Mouse (Mus musculus) megakaryocyte-erythroid progenitor cell, adult 5-6 weeks (primary cell): ENCODE results near the gene Natd1. TPM values are rescaled to one million over a fixed set of nuclear protein-coding genes. Genes with fewer than 3 reads are reported as not detected.

Experiments used
- ATAC-seq: replicated peaks from 2 replicates; pipeline ENCODE4 v1.8.0; 2016; ENCODE audit warnings: mild to moderate bottlenecking, inconsistent platforms; ENCODE audit not compliant: severe bottlenecking, poor library complexity, low FRiP score, low TSS enrichment
- total RNA-seq, 2 experiments: library from RNA; stranded (forward) in 1 of 2; stranded (reverse) in 1 of 2; fragments of 200-1000, 215-1000 nt in 1 of 2; fragments of >200 nt in 1 of 2; fragmentation: Nextera tagmentation in 1 of 2; gene quantifications; 2 replicates each; pipeline ENCODE4 v1.2.3; 2014 to 2017

Natd1 gene
- total RNA-seq, 2 experiments from 2014 or later, result 2.2 to 5.8 TPM

DNA sequence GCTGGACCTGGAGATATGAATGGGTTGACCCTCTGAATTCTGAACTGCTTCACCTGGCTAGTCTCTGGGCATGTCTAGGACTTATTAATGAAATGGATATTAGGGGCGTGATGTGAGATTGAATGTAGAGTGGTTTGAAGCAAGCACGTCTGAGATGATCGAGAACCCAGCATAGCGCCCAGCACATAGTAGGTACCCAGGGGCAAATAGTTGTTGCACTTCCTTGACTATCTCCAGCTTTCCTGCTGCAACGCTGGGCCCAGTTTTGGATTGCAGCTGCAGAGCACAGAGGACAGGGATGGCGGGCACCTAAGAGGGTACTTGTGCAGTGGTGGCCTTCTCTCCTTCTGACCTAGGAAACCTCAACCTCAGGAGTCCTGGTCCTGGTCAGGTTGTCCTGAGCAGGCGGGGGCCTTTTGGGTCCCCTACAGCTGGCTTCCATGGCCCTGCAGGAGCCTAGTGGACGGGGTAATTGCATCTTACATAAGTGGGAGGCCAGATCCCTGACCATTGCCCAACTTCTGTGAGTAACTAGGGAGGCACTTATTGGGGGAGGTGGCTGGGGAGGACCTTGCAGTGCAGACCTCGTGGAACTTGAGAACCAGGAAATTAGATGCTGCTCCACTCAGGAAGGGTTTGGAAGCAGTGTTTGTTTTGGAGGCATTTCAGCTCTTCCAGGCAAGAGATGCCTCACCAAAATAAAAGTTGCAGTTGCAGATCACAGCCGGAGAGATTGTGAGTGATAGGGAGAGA is 18.8 kb upstream of the Natd1 start:
- ATAC-seq, result no peak

DNA sequence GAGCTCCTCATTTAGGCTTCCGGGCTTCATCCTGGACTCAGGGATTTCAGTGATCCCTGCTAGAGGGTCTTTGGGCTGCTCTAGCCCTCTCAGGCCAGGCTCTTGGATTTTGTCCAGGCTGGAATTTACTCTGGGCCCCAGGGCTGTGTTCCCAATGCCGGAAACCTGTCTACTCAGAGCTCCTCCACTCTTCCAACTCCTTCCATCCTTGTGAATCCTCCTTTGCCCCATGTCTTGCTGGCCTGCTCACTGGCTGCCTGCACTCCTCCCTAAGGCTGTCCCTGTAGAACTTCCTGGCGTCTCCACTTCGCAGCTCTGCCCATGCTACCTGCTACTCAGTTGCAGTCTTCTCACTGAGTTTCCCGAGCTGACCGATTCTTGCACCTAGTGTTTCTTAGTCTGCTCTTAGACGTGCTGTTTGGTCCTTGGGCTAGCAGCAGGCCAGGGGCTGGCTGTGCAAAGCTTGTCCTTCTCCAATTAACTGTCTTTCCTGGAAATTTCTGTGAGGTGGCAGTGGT is 18.0 kb upstream of the Natd1 start:
- no peak for ATAC-seq

DNA sequence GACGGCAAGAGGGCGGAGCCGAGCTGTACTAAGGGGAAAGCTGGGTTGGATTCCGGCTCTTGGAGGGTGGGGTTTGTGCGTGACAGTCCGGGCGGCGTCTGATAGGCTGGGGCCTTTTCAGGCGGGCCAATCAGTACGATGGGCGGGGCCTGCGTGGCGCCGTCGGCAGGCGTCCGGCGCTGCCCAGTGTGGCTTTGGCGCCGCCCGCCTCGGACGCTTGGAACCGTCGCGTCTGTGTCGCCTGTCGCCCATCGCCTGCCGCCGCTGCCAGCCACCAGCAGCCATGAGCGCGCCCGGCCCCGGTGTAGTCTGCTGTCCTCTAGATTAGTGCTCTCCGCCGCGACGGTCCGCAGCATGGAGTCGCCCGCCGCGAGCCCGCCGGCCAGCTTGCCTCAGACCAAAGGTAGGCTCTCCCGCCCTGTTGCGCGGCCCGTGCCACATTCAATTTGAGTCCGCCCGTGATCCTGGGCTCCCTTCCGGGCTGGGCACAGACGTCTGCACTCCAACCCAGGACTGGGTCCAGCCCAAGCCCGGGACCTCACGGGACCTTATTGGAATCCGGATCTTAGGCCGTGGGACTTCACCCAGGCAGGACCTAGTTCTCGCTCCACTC is 17.4 kb upstream of the Natd1 start, which contains the start of gene Map2k3:
TSS of gene Map2k3 (plus strand) at position 165 of the 613 bp plus-strand sequence.
- ATAC-seq, result peak; percentile 88

DNA sequence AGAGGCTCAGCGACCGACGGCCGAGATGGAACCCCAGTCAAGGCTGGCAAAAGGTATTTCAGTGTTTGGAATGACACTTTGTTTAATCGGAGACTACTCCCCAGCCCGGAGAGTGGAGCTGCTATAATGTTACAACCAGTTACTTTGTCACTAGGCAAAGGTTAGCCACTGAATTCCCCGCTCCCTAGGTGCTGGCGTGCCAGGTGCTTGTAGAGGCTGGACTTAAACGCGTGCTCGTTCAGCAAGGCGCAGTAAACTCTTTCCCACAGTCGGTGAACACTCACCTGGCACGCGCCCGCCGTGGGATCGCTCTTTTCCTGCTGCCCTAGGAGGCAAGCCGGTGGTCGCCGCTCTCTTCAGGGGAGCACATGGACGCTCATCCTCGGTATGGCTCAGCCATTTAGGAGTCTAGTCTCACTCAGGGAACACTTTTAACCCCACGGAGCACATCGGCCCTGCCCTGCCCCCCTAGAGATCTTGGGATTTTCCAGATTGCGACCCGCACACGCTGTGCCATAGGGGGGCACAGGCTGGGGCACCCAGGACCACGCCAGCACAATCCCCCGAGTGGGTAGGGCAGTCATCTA is 16.8 kb upstream of the Natd1 start:
- ATAC-seq, result no peak

DNA sequence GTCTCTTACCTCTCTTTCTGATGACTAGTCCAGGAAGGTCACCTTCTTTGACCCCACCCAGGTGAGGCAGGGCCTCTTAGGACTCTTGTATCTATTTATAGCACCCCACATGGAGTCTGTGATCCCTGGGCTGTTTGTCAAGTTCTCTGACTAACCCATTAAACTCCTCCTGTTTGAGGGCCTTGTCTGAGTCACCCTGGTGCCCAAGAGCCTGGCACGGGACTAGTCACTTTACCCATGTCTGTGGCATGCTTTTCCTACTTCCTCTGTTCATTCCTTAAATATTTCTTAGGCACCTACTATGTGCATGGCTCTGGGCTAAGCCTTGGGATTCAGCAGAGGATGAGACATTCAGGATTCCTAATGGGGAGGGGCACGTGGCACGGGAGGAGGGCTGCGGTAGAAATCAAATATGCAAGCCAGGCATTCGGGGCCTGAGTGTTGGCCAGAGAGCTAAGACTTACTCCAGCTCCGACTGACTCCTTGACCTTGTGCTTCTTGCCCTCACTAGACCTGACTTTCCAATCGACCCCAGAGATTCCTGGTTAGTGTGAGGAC is 16.3 kb upstream of the Natd1 start:
- ATAC-seq, result no peak

DNA sequence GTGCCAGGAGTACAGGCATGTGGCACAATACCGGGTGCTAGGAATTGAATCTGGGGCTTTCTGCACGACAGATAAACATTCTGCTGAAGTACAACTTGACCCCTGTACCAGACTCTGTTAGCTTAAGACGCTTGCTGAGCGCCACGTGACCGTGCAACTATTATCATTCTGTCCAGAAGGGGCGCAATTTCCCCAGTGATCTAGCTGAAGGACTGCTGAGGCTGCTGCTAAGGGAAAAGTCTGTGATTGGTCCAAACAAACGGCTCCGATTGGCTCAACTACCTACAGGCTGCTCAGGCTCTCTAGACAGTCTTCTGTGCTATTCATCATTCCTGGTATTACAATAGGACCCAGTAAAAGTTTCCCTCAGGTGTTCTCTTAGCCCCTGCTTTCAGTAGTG is 12.7 kb upstream of the Natd1 start:
- ATAC-seq, result peak; percentile 62

DNA sequence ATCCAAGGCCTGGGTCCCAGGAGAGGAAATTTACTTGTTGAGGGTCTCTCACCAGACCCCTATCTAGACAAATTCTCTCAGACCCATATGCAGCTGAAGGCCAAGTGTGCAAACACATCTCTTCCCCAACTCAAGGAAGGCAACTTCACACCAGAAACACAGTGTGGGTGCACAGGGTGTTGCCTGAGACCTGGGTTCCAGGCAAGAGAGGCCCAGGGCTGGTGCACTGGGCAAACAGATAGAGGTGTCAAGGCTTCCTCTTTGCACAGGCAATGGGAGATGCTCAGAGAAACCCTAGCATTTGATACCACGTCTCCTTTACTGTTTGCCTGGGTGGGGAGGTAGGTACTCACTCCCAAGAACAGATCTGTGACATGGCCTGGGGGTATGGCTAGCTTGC is 10.4 kb upstream of the Natd1 start:
- no peak for ATAC-seq

DNA sequence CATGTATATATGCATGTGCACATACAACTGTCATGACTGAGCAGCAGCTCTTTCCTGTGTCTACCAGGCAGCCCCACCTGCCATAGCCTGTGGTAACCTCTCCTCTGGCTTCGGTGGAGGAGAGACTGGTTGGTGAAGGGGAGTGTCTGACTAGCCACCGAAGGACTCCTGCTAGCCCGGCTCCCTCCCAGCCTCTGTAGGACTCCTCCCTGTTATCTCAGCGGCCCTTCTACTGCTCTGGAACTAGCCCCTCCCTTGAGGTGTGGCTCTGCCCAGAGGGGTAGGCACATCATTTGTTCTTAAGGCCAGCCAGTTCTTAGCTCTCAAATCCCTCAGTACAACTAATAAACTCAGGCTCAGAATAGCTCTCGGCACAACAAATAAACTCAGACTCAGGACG is 9.9 kb upstream of the Natd1 start:
- ATAC-seq, result peak; percentile 94

DNA sequence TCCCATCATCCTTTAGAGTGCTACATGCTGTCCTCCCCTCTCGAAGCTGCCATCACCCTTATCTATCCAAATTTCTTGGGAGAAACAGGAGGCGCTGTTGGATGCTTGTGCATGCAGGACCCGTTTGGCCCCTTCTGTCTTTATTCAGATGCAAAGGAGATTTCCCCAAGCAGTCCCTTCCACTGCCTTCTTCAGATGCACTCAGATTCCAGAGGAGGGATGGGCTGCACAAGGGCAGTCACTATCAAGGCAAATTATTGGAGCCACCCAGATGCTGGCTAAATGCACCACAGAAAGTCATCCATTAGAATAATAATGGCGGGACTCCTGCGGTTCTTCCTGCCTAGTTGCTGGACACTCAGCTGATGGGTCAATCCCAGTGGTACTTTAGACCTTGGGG is 8.4 kb upstream of the Natd1 start:
- ATAC-seq, result no peak

DNA sequence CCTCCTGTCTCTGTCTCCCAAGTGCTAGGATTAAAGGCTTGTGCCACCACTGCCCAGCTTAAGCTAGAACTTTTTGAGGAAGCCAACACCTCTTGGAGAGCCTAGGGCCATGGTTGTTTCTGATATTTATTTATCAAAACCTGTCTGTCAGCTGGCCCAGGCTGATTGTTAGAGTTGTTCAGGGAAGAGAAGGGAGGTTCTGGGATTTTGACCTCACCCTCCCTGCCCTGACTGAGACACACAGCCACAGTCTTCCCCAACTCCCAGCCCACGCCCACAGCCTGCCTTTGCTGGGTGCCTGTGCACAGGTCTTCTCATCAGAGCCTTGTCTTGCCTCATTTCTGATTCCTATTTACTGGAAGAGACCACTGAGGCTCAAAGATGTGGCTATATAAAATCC is 7.6 kb upstream of the Natd1 start:
- ATAC-seq, result no peak

DNA sequence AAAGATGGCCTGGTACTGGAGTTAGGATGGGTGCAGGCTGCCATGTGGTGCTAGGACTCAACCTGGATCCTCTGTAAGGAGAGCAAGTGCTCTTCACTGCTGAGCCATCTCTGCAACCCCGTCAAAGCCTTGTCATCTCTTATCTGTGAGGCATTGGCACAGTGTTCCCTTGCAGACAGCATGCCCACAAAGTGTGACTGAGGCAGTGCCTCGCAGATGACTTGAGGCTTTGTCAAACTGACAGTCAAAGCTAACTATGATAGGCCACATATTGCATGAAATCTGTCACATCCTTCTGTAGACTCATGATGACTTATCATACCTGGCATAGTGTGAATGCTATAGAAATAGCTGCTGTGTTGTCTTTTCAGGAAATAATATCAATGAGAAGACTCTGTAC is 5.5 kb upstream of the Natd1 start:
- peak; percentile 48 for ATAC-seq

DNA sequence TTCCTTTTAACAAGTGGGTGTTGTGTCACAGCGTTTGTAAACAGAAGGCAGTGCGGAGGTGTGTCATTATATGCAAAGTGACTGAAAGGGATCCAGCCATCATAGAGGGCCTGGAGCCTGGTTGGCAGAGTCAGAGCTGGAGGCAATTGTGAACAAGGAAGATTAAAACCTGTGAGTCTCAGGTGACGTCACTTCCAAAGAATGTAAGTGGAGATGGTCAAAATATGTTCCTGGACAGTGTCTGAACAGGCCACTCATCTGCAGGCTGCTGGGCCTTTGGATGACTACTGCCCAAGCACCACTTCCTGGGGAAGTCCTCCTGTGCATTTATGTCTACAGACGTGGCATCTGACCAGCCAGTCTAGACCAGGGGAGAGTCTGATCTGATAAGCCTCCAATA is 651 bp upstream of the Natd1 start:
- ATAC-seq, result no peak

DNA sequence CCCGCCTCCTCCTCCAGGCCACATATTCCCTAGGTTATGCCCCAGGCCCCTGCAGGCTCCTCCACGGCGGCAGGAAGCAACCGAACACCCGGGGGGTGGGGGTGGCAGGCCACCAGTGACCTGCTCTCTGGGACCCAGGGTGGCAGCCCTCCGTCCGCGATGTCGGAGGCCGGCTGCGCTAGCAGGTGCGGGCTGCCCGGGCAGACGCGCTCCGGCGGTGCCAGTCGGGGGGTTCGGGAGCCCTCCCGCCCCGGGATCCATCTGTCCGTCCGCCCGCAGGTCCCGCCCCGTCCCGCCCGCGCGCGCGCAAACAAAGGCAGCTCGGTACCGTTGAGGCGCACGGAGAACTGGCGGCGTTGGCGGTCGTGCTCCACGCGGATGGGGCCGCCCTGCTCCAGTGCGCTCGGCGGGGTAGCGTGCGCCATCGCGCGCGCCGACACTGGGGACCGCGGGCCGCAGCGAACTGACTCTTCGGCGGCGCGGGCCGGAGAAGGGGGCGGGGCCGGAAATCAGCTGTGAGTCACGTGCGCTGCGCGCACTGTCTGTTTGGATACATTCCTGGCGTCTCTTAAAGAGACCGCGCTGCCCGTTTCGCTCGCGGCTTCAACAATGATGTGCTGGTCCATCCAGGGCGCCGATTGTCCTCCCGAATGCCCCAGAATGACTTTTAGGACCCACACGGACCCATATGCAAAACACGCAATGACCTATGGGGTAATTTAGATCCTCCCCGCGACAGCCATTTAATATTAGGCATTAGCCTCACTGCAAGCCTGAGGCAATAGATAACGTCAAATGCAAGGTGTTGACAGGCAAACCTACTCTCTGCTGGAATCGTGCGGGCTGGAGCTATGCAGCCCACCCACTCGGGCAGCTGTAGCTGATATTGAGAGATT is 1.0 kb downstream of the Natd1 start:
- ATAC-seq, result peak; percentile 86

DNA sequence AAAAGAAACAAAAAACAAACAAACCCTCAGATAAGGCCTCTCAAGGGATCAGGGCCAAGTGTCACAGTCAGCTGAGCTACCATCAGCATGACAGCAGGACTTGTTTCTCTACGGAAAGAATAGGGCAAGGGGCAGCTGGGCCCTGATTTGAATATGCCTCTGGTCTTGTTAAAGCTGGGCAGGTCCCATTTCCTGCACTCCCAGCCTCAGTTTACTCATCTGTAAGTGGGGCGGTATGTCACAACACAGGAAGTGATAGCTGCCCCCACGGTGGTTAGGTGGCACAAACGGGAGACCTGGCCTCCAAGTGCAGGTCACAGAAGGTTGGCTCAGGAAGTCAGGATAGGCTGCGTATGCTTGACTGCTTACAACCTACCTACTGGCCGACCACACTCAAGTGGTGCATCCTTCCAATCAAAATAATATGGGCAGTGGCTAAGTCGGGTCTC is 2.0 kb downstream of the Natd1 start:
- no peak for ATAC-seq

DNA sequence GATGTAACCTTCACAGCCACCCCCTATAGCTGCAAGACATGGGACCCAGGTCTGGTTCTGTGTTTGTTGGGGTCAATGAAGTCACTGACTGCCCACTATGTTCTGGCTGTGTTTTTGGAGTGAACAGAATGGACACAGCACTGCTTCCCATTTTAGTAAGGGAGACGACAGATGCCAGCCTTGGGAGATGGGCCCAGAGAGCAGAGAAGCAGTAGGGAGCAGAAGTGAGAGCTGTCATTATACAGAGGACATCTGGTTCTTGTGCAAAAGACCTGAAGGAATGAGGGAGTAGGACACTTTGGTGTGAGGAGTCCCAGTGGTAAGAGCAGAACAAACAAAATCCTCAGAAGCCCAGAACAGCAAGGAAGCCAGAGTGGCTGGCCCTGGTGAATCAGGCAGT is 4.9 kb downstream of the Natd1 start:
- ATAC-seq, result no peak

DNA sequence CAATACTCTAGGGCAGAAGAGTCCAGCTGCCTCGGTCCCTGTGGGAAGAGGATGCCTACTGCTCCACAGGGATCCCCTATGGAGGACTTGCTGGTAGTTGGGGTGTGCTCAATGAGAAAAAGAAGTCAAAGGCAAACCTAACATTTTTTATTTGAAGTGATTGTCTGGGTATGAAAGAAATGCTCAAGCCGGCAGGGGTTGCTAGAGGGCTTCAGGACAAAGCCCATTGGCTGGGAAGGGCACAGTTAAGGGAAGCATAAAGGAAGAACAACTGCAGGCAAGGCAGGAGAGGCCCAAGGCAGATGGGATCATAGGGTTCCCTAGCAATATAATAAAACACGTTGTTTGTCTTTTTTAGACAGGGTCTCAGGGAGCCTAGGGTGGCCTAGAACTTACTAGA is 6.5 kb downstream of the Natd1 start:
- ATAC-seq, result no peak

DNA sequence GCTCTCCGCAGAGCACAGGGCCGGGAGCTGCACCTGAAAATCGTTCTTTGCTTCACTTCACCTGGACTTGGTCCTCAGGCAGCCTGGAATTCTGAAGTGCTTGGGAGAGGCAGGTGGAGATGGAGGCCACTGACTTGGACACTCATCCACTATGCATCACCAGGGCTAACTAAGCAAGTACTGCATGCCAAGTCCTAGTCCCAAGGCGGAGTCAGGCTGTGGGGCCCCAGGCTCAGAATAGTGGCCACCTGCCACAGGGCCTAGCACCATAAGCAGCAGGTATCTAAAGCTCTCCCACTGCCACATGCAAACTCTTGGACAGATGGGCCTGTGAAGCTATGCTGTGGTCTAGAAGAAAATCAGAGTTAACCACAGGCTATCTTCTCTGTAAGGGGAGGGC is 8.1 kb downstream of the Natd1 start:
- ATAC-seq, result no peak

DNA sequence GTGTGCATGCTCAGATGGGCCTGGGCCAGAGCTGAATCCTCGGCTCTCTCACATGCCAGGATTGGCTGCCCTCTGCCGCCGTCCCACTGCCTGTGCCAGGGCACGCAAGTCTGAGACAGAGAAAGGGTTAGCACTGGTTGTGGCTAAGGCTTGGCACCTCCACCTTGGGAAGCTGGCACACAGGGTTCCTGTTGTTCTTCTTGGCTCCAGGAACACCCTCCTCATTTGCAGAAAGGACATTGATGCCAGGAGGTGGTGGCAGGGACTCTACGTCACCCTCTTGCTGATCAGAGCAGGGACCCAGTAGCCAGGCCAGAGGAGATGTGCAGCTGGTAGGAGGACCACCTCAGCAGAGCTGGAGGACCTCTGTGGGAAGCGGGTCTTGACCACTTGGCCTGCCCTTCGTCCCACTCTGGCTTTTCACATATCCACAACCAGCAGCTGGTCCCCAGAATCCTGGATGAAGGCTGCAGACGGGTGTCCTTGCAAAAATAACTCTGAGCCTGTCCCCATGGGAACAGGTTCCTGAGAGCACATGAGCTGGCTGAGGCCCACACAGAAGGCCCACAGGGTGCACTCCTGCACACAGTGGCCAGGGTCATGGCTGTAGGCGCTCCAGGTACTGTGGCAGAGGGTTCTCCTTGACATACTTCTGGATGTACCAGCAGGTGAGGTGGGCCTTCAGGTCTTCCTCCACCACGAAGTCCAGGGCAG is 9.0 kb downstream of the Natd1 start:
- ATAC-seq, result no peak

DNA sequence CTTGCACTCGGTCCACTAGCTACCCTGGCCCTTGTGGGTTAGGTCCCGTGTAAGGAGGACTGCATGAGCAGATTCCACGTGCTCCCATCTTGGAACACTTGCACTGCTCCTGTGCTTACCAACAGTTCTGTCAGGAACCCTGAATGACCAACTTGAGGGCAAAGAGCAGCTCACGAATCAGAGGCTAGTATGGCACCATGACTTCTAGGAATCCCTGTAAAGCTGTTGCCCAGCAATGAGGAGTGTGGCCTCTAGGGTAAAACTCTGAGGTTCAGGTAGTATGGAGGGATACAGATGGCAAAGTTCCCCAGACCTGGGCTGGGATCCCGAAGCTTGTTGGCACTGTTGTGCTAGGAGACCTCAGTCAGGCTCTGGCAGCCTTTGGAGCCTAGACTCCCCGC is 10.9 kb downstream of the Natd1 start:
- ATAC-seq, result no peak
